Mouse (Mus musculus) myocyte (in vitro differentiated cells): ENCODE results near the gene Dpf1.

ENCODE experiments used
- CEBPB ChIP-seq: IDR thresholded peaks from 2 replicates; pipeline ENCODE4 v1.6.1; 2011; ENCODE audit warnings: mild to moderate bottlenecking, moderate library complexity; ENCODE audit not compliant: poor library complexity, insufficient read depth, severe bottlenecking
- E2F4 ChIP-seq: IDR thresholded peaks from one replicate; pipeline ENCODE4 v1.6.1; 2011; ENCODE audit warnings: mild to moderate bottlenecking, control low read depth, moderate library complexity; ENCODE audit not compliant: insufficient read depth
- MAX ChIP-seq: IDR thresholded peaks from one replicate; pipeline ENCODE4 v1.6.1; 2011; ENCODE audit warnings: low read depth, mild to moderate bottlenecking, control low read depth
- MYOD1 ChIP-seq, 3 experiments: IDR thresholded peaks; one replicate each; pipeline ENCODE4 v1.6.1; 2011; ENCODE audit warnings: control low read depth in 2 of 3, low read depth in 2 of 3, mild to moderate bottlenecking in 2 of 3, moderate library complexity in 1 of 3; ENCODE audit not compliant: insufficient read length in 2 of 3, control insufficient read depth in 1 of 3
- MYOG ChIP-seq, 3 experiments: IDR thresholded peaks; one replicate each; pipeline ENCODE4 v1.6.1; 2011; ENCODE audit warnings: control low read depth in 2 of 3, low read depth in 2 of 3, mild to moderate bottlenecking in 2 of 3; ENCODE audit not compliant: insufficient read length in 2 of 3, control insufficient read depth in 1 of 3, insufficient read depth in 1 of 3
- POLR2A ChIP-seq: IDR thresholded peaks from one replicate; pipeline ENCODE4 v1.6.1; 2011; ENCODE audit warnings: low read depth, mild to moderate bottlenecking, control low read depth, moderate library complexity; ENCODE audit not compliant: insufficient read length
- POLR2AphosphoS2 ChIP-seq: IDR thresholded peaks from one replicate; pipeline ENCODE4 v1.6.1; 2011; ENCODE audit warnings: low read depth, control low read depth; ENCODE audit not compliant: insufficient read length
- REST ChIP-seq: IDR thresholded peaks from one replicate; pipeline ENCODE4 v1.6.1; 2011; ENCODE audit warnings: mild to moderate bottlenecking, control low read depth, moderate library complexity; ENCODE audit not compliant: insufficient read depth, insufficient read length
- SRF ChIP-seq: IDR thresholded peaks from one replicate; pipeline ENCODE4 v1.6.1; 2011; ENCODE audit warnings: low read depth; ENCODE audit not compliant: control insufficient read depth, insufficient read length
- TCF12 ChIP-seq: IDR thresholded peaks from one replicate; pipeline ENCODE4 v1.6.1; 2011; ENCODE audit warnings: mild to moderate bottlenecking, control low read depth; ENCODE audit not compliant: poor library complexity, insufficient read depth, severe bottlenecking
- TCF3 ChIP-seq: IDR thresholded peaks from one replicate; pipeline ENCODE4 v1.6.1; 2011; ENCODE audit warnings: low read depth, control low read depth; ENCODE audit not compliant: insufficient read length
- USF1 ChIP-seq: IDR thresholded peaks from one replicate; pipeline ENCODE4 v1.6.1; 2011; ENCODE audit warnings: low read depth, mild to moderate bottlenecking, control low read depth, moderate library complexity

GRCm38 (mm10) chr7:29288942-29289638 is 14.7 kb upstream of the Dpf1 start, which contains the start of gene Ppp1r14a:
- TF ChIP-seq POLR2A, result no peak
- TF ChIP-seq MAX, result no peak
- TF ChIP-seq MYOG (IDR thresholded peaks at IDR 0.05; ENCODE audit: control insufficient read depth in 1 of 3, insufficient read depth in 1 of 3, insufficient read length in 2 of 3, low read depth in 2 of 3), result no peak
- no peak for TF ChIP-seq CEBPB
- TF ChIP-seq USF1, result no peak
- no peak for TF ChIP-seq MYOD1 (IDR thresholded peaks at IDR 0.05; ENCODE audit: control insufficient read depth in 1 of 3, insufficient read length in 2 of 3, low read depth in 2 of 3)
- no peak for TF ChIP-seq E2F4
- no peak for TF ChIP-seq TCF12
- no peak for TF ChIP-seq REST
- TF ChIP-seq SRF, result no peak
- TF ChIP-seq POLR2AphosphoS2, result no peak
- TF ChIP-seq TCF3, result no peak
